Mouse (Mus musculus) monocyte, adult 2 months (primary cell): ENCODE results near the gene N6amt1.

Experiments
- DNase-seq, 2 experiments: peaks; one replicate each; pipeline ENCODE4 v3.0.0; 2022; ENCODE audit warnings: low spot score in 2 of 2, low read depth in 1 of 2

N6amt1 gene

GRCm38 (mm10) chr16:87354075-87354583 is at the start of gene N6amt1:
Gene N6amt1 (plus strand): TSS chr16:87354185.
- peak; percentile 84 to 91 for DNase-seq

GRCm38 (mm10) chr16:87305251-87306011 is 48.6 kb upstream of the N6amt1 start:
- no peak for DNase-seq

- no peak for DNase-seq
These were observed 46.8 kb upstream of the N6amt1 start for GRCm38 (mm10) chr16:87307109-87307735.

GRCm38 (mm10) chr16:87310659-87311058 is 43.3 kb upstream of the N6amt1 start:
- no peak for DNase-seq

- no peak for DNase-seq
These were observed 35.7 kb upstream of the N6amt1 start for GRCm38 (mm10) chr16:87318200-87318811.

GRCm38 (mm10) chr16:87318998-87319397 is 35.0 kb upstream of the N6amt1 start:
- DNase-seq, result no peak

GRCm38 (mm10) chr16:87319541-87320251 is 34.3 kb upstream of the N6amt1 start:
- DNase-seq, result no peak

- no peak for DNase-seq
These were observed 33.8 kb upstream of the N6amt1 start for GRCm38 (mm10) chr16:87320252-87320555.

- no peak for DNase-seq
These were observed 29.4 kb upstream of the N6amt1 start for GRCm38 (mm10) chr16:87324571-87324970.

GRCm38 (mm10) chr16:87329986-87330385 is 24.0 kb upstream of the N6amt1 start:
- no peak for DNase-seq

- no peak for DNase-seq
These were observed 19.2 kb upstream of the N6amt1 start for GRCm38 (mm10) chr16:87334756-87335155.

GRCm38 (mm10) chr16:87341043-87341572 is 12.9 kb upstream of the N6amt1 start:
- DNase-seq, result no peak

- no peak for DNase-seq
These were observed 5.9 kb upstream of the N6amt1 start for GRCm38 (mm10) chr16:87348133-87348532.

- DNase-seq, result no peak
These were observed 2.4 kb upstream of the N6amt1 start for GRCm38 (mm10) chr16:87351386-87352105.

- DNase-seq, result no peak
These were observed 380 bp upstream of the N6amt1 start for GRCm38 (mm10) chr16:87353605-87354004.

- DNase-seq, result no peak
These were observed 763 bp downstream of the N6amt1 start for GRCm38 (mm10) chr16:87354748-87355147.

GRCm38 (mm10) chr16:87360096-87360495 is 6.1 kb downstream of the N6amt1 start:
- no peak for DNase-seq

GRCm38 (mm10) chr16:87364231-87364630 is 10.2 kb downstream of the N6amt1 start:
- no peak for DNase-seq

- no peak for DNase-seq
These were observed 12.1 kb downstream of the N6amt1 start for GRCm38 (mm10) chr16:87366035-87366434.

- DNase-seq, result no peak
These were observed 12.5 kb downstream of the N6amt1 start for GRCm38 (mm10) chr16:87366445-87366844.

GRCm38 (mm10) chr16:87382996-87383395 is 29.0 kb downstream of the N6amt1 start:
- DNase-seq, result no peak
